8 mouse cellular contexts compared by ENCODE assay signal in genomic region chr4:59928347-59928746, GRCm38 (mm10). TPM values are rescaled to one million over a fixed set of nuclear protein-coding genes. Genes with fewer than 3 reads are reported as not detected.
DNase-seq lines count a peak whose midpoint lies in the region; ATAC-seq lines count a peak whose summit lies in the region.

No protein-coding gene starts in this region.

- no peaks in the 10 kb centered on the region for H3K9me3 ChIP-seq in limb, embryonic 11.5 days (ENCODE audit: control insufficient read depth, low read length)
- H3K9me3 ChIP-seq in neural tube, embryonic 12.5 days: no peaks in the 10 kb centered on the region

- H3K4me1 ChIP-seq in limb, embryonic 11.5 days (ENCODE audit: control insufficient read depth, insufficient read depth, low read length): no peaks in the 10 kb centered on the region
- no peaks in the 10 kb centered on the region for H3K4me1 ChIP-seq in neural tube, embryonic 12.5 days

- no peak overlapping the region for H3K4me3 ChIP-seq in limb, embryonic 11.5 days (ENCODE audit: low read depth, low read length)
- no peak overlapping the region for H3K4me3 ChIP-seq in neural tube, embryonic 12.5 days

- peak; percentile 40 for DNase-seq in urinary bladder, adult 2 months (ENCODE audit: low spot score)
- no peak for DNase-seq in urinary bladder, postnatal 10 days (ENCODE audit: low spot score)
- DNase-seq in heart, adult 18-20 months: peak; percentile 71 to 72
- peak; percentile 70 to 79 for DNase-seq in kidney, adult 8-10 months
- DNase-seq in limb, embryonic 11.5 days (ENCODE audit: low spot score): peak; percentile 66
- peak; percentile 79 for DNase-seq in testis, postnatal 10 days (ENCODE audit: low spot score)

- H3K27ac ChIP-seq in limb, embryonic 11.5 days (replicated peaks; ENCODE audit: low read depth, low read length): no peak overlapping the region
- H3K27ac ChIP-seq in neural tube, embryonic 12.5 days: no peak overlapping the region

- no peak overlapping the region for H3K9ac ChIP-seq in limb, embryonic 11.5 days (ENCODE audit: low read length)
- no peak overlapping the region for H3K9ac ChIP-seq in neural tube, embryonic 12.5 days

- H3K4me2 ChIP-seq in limb, embryonic 11.5 days (ENCODE audit: low read depth, severe bottlenecking): no peak overlapping the region
- H3K4me2 ChIP-seq in neural tube, embryonic 12.5 days (replicated peaks): no peak overlapping the region

- 23% methylated on average over 6 of the region's 6 CpGs for WGBS in limb, embryonic 11.5 days
- WGBS in neural tube, embryonic 12.5 days: 31% methylated on average over 6 of the region's 6 CpGs

- H3K27me3 ChIP-seq in limb, embryonic 11.5 days (ENCODE audit: control insufficient read depth, insufficient read depth, low read length): no peaks in the 10 kb centered on the region
- no peaks in the 10 kb centered on the region for H3K27me3 ChIP-seq in neural tube, embryonic 12.5 days (replicated peaks)

- H3K36me3 ChIP-seq in limb, embryonic 11.5 days (ENCODE audit: control insufficient read depth, insufficient read depth, low read length): no peaks in the 10 kb centered on the region
- no peaks in the 10 kb centered on the region for H3K36me3 ChIP-seq in neural tube, embryonic 12.5 days

- peak; percentile 98 for ATAC-seq in common myeloid progenitor, adult 5-6 weeks (replicated peaks; ENCODE audit: low read depth, poor library complexity, severe bottlenecking)
- no peak for ATAC-seq in limb, embryonic 11.5 days (ENCODE audit: insufficient number of reproducible peaks, low FRiP score, low TSS enrichment, low read depth)
- ATAC-seq in neural tube, embryonic 12.5 days (ENCODE audit: low FRiP score, low read depth): peak; percentile 42; the same call in 1 of the 2 replicates

RNA-seq across cellular contexts. Expression of gene Slc46a2, which starts 13.5 kb away (rescaled TPM):
- 0.97 and 1.3 TPM in 2 replicates for polyA plus RNA-seq in urinary bladder, adult 2 months (2012; rRNA removed)
- total RNA-seq in common myeloid progenitor, adult 5-6 weeks (2017): not detected in 2 replicates
- total RNA-seq in heart, adult 18-20 months (2021): under 1 TPM; 0.12 to 0.15 TPM
- 0.06 TPM in 1 of 2 replicates, not detected in the other for polyA plus RNA-seq in limb, embryonic 11.5 days (2014; fragmentation: Nextera tagmentation; extraction: Ambion mirVana)
- polyA plus RNA-seq in neural tube, embryonic 12.5 days (2016; fragmentation: Nextera tagmentation; extraction: Ambion mirVana): 0.11 TPM in 1 of 2 replicates, not detected in the other

RNA-seq across cellular contexts. Expression of gene Mup4, which starts 32.2 kb away (rescaled TPM):
- not detected in 2 replicates for polyA plus RNA-seq in urinary bladder, adult 2 months (2012; rRNA removed)
- not detected in 2 replicates for total RNA-seq in common myeloid progenitor, adult 5-6 weeks (2017)
- total RNA-seq in heart, adult 18-20 months (2021): not detected
- polyA plus RNA-seq in limb, embryonic 11.5 days (2014; fragmentation: Nextera tagmentation; extraction: Ambion mirVana): not detected in 2 replicates
- polyA plus RNA-seq in neural tube, embryonic 12.5 days (2016; fragmentation: Nextera tagmentation; extraction: Ambion mirVana): not detected in 2 replicates

RNA-seq across cellular contexts. Expression of gene Mup6, which starts 35.7 kb away (rescaled TPM):
- not detected in 2 replicates for polyA plus RNA-seq in urinary bladder, adult 2 months (2012; rRNA removed)
- not detected in 2 replicates for total RNA-seq in common myeloid progenitor, adult 5-6 weeks (2017)
- not detected for total RNA-seq in heart, adult 18-20 months (2021)
- not detected in 2 replicates for polyA plus RNA-seq in limb, embryonic 11.5 days (2014; fragmentation: Nextera tagmentation; extraction: Ambion mirVana)
- 0.28 TPM in 1 of 2 replicates, not detected in the other for polyA plus RNA-seq in neural tube, embryonic 12.5 days (2016; fragmentation: Nextera tagmentation; extraction: Ambion mirVana)
